Mouse (Mus musculus): Measurements from ENCODE around the gene Ptpn13.

- TF ChIP-seq POLR2A (IDR thresholded peaks at IDR 0.05; ENCODE audit: control insufficient read depth in 1 of 2, insufficient read depth in 1 of 2, low read depth in 1 of 2, low read length in 2 of 2, poor library complexity in 1 of 2) (no peak), CHD1 (IDR thresholded peaks at IDR 0.05; ENCODE audit: low read depth, low read length) (no peak), EP300 (IDR thresholded peaks at IDR 0.05; ENCODE audit: low read depth in 1 of 2, low read length in 2 of 2) (no peak), UBTF (IDR thresholded peaks at IDR 0.05; ENCODE audit: borderline replicate concordance, insufficient read depth, low read depth, low read length) (no peak), TCF12 (IDR thresholded peaks at IDR 0.05; ENCODE audit: low read depth, low read length) (no peak), POLR2AphosphoS5 (IDR thresholded peaks at IDR 0.05; ENCODE audit: borderline replicate concordance, low read depth, low read length) (no peak)
These were observed 195.4 kb downstream of the Ptpn13 start for GRCm38 (mm10) chr5:103620301-103620973.

Measured in MEL (cell line).